Mouse (Mus musculus): ENCODE data around the gene Pef1. TPM values are rescaled to one million over a fixed set of nuclear protein-coding genes. Genes with fewer than 3 reads are reported as not detected.

Pef1 gene
- polyA plus RNA-seq, 1 experiment from 2014 or later: 69.1 TPM

DNA sequence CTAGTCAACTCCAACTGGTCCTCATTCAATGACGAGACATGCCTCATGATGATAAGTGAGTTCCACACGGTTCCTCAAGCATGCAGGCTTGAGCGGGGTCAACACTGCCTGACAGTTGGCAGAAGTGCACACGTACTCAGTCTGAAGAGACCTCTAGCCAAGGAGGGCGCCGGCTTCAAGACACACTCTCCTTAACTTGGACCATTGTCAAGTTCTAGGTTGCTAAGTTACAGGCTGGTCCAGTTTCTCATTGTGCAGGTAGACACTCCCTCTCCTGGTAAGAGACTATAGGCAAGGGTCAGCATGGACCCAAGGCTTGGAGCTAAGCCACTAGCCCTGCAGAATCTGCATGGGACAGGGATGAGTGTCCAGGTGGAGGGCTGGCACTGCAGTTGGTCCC lies 22.8 kb downstream of the Pef1 start:
- no peak overlapping the region for H3K4me3 ChIP-seq
- H3K4me1 ChIP-seq (replicated peaks): no peaks in the 10 kb centered on the region
- no peak overlapping the region for H3K9ac ChIP-seq
- no peaks in the 10 kb centered on the region for H3K9me3 ChIP-seq
- ATAC-seq (ENCODE audit: low FRiP score, low read depth): no peak
- H3K4me2 ChIP-seq: no peak overlapping the region
- no peaks in the 10 kb centered on the region for H3K27me3 ChIP-seq
- 88% methylated on average over 6 of the region's 6 CpGs for WGBS
- H3K27ac ChIP-seq (replicated peaks): no peak overlapping the region
- H3K36me3 ChIP-seq: peaks cover 19% of the 10 kb centered on the region

DNA sequence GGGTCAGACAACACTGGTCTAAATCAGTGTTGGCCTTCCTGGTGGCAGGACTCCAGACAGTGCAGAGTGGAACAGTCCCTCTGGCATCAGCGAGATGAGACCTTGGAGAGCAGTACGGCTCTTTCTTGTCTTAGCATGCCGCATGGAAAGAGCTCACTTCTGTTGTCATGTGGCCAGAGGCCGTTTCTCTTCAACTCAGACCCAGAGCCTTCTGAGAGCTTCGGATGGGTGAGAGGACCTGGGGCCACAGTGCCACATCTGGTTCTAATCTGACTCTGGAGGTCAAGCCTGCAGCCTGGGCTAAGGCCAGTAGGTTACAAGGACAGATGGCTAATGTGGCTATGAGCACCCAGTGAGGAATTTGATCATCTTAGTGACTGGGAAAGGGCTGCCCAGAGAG lies 23.6 kb downstream of the Pef1 start:
- Histone ChIP-seq H3K9me3 (no peaks in the 10 kb centered on the region), H3K36me3 (peaks cover 19% of the 10 kb centered on the region), H3K9ac (no peak overlapping the region), H3K27ac (replicated peaks) (no peak overlapping the region), H3K27me3 (no peaks in the 10 kb centered on the region), H3K4me3 (no peak overlapping the region), H3K4me1 (replicated peaks) (no peaks in the 10 kb centered on the region), H3K4me2 (no peak overlapping the region)
- no peak for ATAC-seq (ENCODE audit: low FRiP score, low read depth)
- whole genome bisulfite sequencing: 87% methylated on average over 5 of the region's 5 CpGs

DNA sequence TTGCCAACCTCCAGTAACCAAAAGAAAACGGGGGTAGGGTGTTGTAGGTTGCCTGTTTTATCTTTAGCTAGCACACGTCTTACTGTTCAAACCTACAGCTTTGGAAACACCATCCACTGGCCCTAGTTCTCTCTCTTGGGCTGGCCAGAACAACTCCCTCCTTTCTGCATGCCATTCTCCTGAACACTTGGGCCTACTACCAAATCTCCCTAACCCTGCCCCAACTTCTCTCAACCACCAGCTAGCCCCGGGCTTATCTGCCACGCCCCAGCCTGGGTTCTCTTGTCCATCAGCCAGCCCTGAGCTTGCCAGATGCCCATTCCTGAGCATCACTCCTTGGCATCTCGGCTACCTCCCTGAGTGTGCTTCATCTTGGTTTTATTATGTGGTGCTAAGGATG lies 26.5 kb downstream of the Pef1 start:
- ATAC-seq (ENCODE audit: low FRiP score, low read depth): no peak
- Histone ChIP-seq H3K27ac (replicated peaks) (no peak overlapping the region), H3K9me3 (no peaks in the 10 kb centered on the region), H3K36me3 (peaks cover 19% of the 10 kb centered on the region), H3K4me3 (no peak overlapping the region), H3K9ac (no peak overlapping the region), H3K4me2 (no peak overlapping the region), H3K4me1 (replicated peaks) (no peaks in the 10 kb centered on the region), H3K27me3 (no peaks in the 10 kb centered on the region)
- WGBS: 94% methylated on average over 5 of the region's 5 CpGs

DNA sequence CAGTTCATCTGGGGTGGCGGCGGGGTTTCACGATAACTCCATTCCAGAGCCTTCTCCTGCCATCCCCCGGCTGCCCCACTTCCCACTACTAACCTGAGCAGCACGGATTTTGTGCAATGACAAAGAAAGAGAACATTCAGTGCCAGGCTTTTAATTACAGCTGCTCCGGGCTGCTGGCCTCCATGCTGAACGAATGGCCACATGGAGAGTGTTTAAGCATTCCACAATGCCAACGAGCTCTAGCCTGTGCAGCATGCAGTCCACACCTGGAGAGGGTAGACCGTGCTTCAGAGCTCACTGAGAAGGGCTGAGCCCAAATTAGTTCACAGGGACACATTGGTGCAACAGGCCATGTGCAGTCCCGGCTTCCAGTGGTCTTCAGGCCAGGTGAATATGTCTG lies 27.7 kb downstream of the Pef1 start:
- WGBS: 77% methylated on average over 10 of the region's 10 CpGs
- no peak overlapping the region for H3K27ac ChIP-seq (replicated peaks)

DNA sequence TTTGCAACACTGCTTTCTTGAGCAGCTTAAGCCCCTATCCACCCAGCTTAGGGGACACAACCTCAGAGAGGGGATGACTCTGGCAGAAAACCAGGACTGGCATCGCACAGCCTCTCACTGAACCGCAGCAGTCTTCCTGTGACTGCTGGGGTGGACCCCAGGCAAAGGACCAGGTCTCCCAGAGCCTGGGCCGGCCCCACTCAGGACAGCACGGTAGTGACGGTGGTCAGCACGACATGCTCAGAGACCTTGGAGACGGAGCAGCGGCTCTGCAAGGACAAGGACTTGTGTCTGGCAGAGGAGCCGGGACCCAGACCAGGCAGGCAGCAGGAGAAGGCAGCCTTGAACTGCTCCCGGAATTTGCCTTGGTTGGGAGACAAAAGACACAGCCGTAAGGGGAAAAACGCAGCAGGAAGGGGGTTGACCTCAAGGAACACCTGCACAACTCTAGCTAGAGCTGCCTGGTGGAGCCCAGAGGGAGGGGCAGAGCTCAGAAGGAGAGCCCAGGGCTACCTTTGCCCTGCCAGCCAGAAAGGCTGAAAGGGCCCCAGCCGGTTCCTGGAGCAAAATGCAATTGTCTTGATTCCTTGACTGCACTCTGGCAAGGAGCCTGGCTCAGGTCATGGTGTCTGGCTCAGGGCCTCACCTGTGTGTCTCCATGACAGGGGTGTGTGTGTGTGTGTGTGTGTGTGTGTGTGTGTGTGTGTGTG lies 28.4 kb downstream of the Pef1 start:
- Histone ChIP-seq H3K9me3 (no peaks in the 10 kb centered on the region), H3K27ac (replicated peaks) (no peak overlapping the region), H3K4me3 (no peak overlapping the region), H3K9ac (no peak overlapping the region), H3K4me1 (replicated peaks) (no peaks in the 10 kb centered on the region), H3K36me3 (peaks cover 8% of the 10 kb centered on the region), H3K27me3 (0 out of 2 replicates have a peak, but pooled peaks cover 2% of the 10 kb centered on the region), H3K4me2 (no peak overlapping the region)
- no peak for ATAC-seq (ENCODE audit: low FRiP score, low read depth)
- 56% methylated on average over 13 of the region's 13 CpGs for WGBS

More for the DNA sequence above, 27.7 kb downstream of the Pef1 start:
- Histone ChIP-seq H3K27me3 (no peaks in the 10 kb centered on the region), H3K36me3 (peaks cover 14% of the 10 kb centered on the region), H3K4me1 (replicated peaks) (no peaks in the 10 kb centered on the region), H3K4me3 (no peak overlapping the region), H3K4me2 (no peak overlapping the region), H3K9ac (no peak overlapping the region), H3K9me3 (no peaks in the 10 kb centered on the region)
- ATAC-seq (ENCODE audit: low FRiP score, low read depth): no peak

DNA sequence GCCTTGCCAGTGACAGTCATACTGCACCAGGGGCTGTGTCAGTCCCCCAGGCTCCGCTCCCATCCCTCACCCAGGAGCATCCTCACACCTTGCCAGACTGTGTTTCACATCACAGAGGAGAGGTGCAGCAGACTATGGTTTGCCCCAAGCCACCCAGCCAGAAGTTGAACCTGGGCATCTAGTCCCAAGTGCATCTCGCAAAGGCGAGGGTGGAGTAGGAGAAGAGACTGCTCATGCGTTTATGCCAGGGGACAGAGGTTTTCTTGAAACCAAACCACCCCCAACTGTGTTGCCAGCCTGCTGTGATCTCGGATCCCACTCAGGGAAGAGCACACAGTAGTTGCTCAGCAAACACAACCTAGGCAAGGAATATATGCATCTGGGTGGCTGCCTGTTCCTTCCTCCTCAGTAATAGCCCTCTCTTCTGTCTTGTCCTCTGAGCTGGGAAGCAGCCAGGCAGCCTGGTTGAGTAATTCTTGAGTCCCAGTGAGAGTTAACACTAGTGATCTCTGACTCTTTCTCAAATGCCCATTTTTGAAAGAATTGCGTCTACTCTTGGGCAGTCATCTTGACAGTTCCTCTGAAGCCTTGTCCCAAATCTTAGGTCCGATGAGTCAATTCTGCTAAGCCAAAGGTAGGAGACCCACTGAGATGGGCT lies 29.2 kb downstream of the Pef1 start:
- Histone ChIP-seq H3K4me1 (replicated peaks) (no peaks in the 10 kb centered on the region), H3K9me3 (no peaks in the 10 kb centered on the region), H3K4me3 (no peak overlapping the region), H3K4me2 (no peak overlapping the region), H3K9ac (no peak overlapping the region), H3K27me3 (0 out of 2 replicates have a peak, but pooled peaks cover 6% of the 10 kb centered on the region), H3K27ac (replicated peaks) (no peak overlapping the region), H3K36me3 (peaks cover 4% of the 10 kb centered on the region; the same call in 1 of the 2 replicates)
- WGBS: 85% methylated on average over 7 of the region's 7 CpGs
- ATAC-seq (ENCODE audit: low FRiP score, low read depth): no peak

DNA sequence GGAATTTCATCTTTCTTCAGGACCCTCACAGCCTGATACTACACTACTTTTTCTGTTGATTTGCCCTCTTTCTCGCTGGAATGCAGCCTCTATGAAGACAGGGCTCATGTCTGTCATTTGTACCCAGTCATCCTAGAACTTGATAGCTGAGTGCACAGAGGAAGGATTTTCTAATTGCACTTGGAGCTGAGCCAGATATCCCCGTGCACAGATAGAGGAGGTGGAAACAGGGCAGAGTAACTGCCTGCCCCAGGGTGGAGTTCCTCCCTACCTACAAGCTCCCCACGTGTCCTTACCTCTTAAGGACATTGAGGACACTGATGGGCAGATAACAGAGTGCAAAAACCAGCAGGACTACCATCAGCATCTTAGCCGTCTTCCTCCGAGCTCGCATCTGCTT lies 31.0 kb downstream of the Pef1 start:
- Histone ChIP-seq H3K9me3 (no peaks in the 10 kb centered on the region), H3K9ac (no peak overlapping the region), H3K4me1 (replicated peaks) (peaks cover 5% of the 10 kb centered on the region), H3K27me3 (peaks cover 17% of the 10 kb centered on the region), H3K4me2 (no peak overlapping the region), H3K36me3 (no peaks in the 10 kb centered on the region), H3K27ac (replicated peaks) (no peak overlapping the region), H3K4me3 (no peak overlapping the region)
- WGBS: 68% methylated on average over 6 of the region's 6 CpGs
- ATAC-seq (ENCODE audit: low FRiP score, low read depth): no peak

DNA sequence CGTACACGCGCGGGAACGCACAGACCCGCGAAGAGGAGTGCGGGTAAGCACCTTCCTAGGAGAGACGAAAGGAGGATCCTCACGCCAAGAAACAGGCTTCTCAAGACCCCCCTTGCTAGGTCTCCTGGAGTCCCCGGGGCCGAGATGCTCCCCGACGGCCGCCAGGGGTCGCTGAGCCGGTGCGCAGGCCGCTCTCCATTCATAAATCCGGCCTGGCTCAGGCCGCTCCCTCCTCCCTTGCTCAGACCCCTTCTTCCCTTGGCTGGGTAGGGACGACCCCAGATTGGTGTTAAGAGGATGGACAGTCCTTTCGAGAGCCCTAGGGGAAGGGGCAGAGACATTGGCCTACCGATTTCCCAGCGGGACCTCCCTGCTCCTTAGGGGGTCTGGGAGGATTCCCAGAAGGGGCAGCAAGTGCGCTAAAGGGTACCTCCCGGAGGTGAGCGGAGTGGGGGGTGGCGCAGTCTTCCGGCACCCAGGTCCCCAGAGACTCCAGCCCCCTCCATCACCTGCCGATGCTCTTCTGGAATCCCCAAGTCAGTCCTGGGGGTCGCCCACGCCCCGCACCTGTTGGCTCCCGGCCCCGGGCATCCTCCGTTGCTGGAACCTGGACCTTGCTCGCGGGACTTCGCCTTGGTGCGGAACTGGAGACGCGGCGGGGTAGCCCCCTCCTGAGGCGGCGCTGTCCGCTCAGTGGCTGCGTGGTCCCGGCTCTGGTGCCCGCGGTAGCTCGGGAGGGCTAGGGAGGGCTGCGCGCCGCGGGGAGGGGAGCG lies 36.3 kb downstream of the Pef1 start:
- Histone ChIP-seq H3K9ac (peak overlapping the region; percentile 34), H3K4me3 (peak overlapping the region; percentile 43), H3K9me3 (no peaks in the 10 kb centered on the region), H3K27ac (replicated peaks) (no peak overlapping the region), H3K4me2 (peak overlapping the region; percentile 94), H3K27me3 (peaks cover 34% of the 10 kb centered on the region), H3K4me1 (replicated peaks) (peaks cover 27% of the 10 kb centered on the region), H3K36me3 (no peaks in the 10 kb centered on the region)
- peak; percentile 64 for ATAC-seq (ENCODE audit: low FRiP score, low read depth)
- WGBS: under 1% methylated on average over 56 of the region's 57 CpGs

DNA sequence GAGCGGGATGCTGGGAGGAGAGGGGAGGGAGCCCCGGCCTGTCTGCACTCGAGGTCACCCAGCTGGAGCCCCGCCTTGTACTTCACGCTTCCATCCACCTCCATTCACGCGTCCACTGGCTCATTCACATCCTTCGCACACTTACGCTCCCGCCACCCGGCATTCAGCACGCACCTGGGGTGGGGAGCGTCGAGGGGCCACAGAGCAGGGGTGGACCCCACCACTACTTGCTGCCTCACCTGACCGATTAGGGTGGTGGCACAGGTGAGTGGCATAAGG lies 36.8 kb downstream of the Pef1 start, which contains the start of gene Hcrtr1:
Gene Hcrtr1, minus strand, starts transcription at position 146 of the 279 bp plus-strand sequence.
- peak within 1 kb of the TSS; percentile 43 for H3K4me3 ChIP-seq
- ATAC-seq (ENCODE audit: low FRiP score, low read depth): no peak
- peak within 1 kb of the TSS; percentile 94 for H3K4me2 ChIP-seq
- WGBS: under 1% methylated on average over 15 of the region's 15 CpGs
- no peaks in the 10 kb centered on the region for H3K36me3 ChIP-seq
- H3K4me1 ChIP-seq (replicated peaks): peaks cover 27% of the 10 kb centered on the region
- H3K9ac ChIP-seq: peak within 1 kb of the TSS; percentile 34
- H3K9me3 ChIP-seq: no peaks in the 10 kb centered on the region
- H3K27ac ChIP-seq (replicated peaks): no peak within 1 kb of the TSS
- peaks cover 34% of the 10 kb centered on the region for H3K27me3 ChIP-seq

DNA sequence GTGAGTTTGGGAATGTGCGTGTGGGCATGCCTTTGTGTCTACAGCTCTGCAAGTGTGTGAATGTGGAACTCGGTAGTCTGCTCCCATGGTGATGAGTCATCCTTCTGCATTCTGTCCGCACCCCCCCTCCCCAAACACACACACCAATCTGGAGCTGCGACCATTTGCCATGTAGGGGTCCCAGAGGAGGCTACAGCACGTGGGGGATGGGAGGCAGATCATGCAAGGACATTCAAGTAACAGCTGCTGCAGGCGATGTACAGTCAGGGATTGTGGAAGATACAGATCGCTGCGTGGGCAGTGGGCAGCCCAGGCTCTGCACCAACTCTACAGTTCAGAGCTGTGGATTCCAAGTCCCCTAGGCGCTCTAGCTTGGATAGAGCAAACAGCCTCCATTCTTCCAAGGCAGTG lies 38.6 kb downstream of the Pef1 start:
- H3K9me3 ChIP-seq: no peaks in the 10 kb centered on the region
- no peaks in the 10 kb centered on the region for H3K36me3 ChIP-seq
- no peak overlapping the region for H3K4me3 ChIP-seq
- peaks cover 32% of the 10 kb centered on the region for H3K27me3 ChIP-seq
- H3K27ac ChIP-seq (replicated peaks): no peak overlapping the region
- no peak overlapping the region for H3K9ac ChIP-seq
- no peak overlapping the region for H3K4me2 ChIP-seq
- ATAC-seq (ENCODE audit: low FRiP score, low read depth): peak; percentile 27; the same call in 1 of the 2 replicates
- WGBS: 32% methylated on average over 9 of the region's 9 CpGs
- H3K4me1 ChIP-seq (replicated peaks): peaks cover 27% of the 10 kb centered on the region

DNA sequence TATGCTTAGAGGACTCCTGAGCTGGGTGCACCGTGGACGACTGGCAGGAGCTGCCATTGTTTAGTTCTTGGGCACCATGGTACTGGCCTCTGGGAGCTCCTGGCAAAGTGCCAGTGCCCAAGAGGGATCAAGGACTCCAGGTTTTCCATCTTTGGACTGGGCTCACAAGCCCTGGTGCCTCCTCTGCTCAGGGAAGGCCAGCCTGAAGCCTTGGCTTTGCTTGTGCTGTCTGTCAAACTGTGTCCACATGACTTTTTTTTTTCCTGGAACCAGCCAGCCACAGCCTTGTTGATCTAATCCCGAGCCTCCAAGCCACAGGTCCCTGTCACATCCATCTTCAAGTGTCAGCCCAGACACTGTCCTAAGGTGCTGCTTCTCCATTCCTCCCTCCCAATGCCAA lies 39.4 kb downstream of the Pef1 start:
- Histone ChIP-seq H3K4me1 (replicated peaks) (peaks cover 27% of the 10 kb centered on the region), H3K27ac (replicated peaks) (no peak overlapping the region), H3K4me3 (no peak overlapping the region), H3K4me2 (no peak overlapping the region), H3K9me3 (no peaks in the 10 kb centered on the region), H3K36me3 (no peaks in the 10 kb centered on the region), H3K9ac (no peak overlapping the region), H3K27me3 (peaks cover 29% of the 10 kb centered on the region)
- ATAC-seq (ENCODE audit: low FRiP score, low read depth): no peak
- WGBS: 26% methylated on average over 3 of the region's 3 CpGs

DNA sequence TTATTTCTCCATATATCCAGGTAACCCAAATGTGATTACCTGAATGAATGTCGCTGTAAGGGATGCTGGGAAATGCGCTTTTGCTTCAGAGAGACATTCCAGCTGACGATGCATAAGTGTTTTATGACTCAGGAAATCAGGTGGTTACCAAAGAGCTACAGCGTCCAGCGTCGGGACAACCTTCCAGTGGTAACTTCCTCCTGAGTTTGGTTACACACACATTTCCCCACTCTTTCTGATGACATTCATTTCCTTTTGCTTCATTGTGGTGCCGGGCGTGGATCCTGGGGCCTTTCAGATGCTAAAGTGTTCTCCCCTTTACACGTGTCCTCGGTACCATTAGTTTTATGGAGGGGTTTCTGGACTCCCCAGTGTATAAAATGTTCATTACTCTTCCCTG lies 46.0 kb downstream of the Pef1 start:
- Histone ChIP-seq H3K27me3 (peaks cover 8% of the 10 kb centered on the region), H3K36me3 (no peaks in the 10 kb centered on the region), H3K27ac (replicated peaks) (no peak overlapping the region), H3K9ac (no peak overlapping the region), H3K4me2 (no peak overlapping the region), H3K4me1 (replicated peaks) (no peaks in the 10 kb centered on the region), H3K4me3 (no peak overlapping the region), H3K9me3 (no peaks in the 10 kb centered on the region)
- 78% methylated on average over 10 of the region's 10 CpGs for WGBS
- no peak for ATAC-seq (ENCODE audit: low FRiP score, low read depth)

All from hindbrain, embryonic 15.5 days (tissue).